Mouse (Mus musculus) embryonic facial prominence, embryonic 14.5 days (tissue): ENCODE data around the gene Phactr2. TPM values are rescaled to one million over a fixed set of nuclear protein-coding genes. Genes with fewer than 3 reads are reported as not detected.
A peak's percentile ranks its signal among the peaks of the same experiment; 100 is the strongest.

Experiments
- ATAC-seq: fragments of 200-750 bp; cut with Nextera tagmentation; 2 replicates; pipeline ENCODE4 v1.8.0; 2017; ENCODE audit warnings: low read depth, moderate number of reproducible peaks, moderate TSS enrichment
- DNase-seq: peaks from one replicate; pipeline ENCODE4 v3.0.0-alpha.2; 2015; ENCODE audit warnings: low spot score
- H3K27ac ChIP-seq: fragments of 300-500 bp; sonication (generic); replicated peaks from 2 replicates; pipeline ENCODE4 v1.5.1; 2014; ENCODE audit warnings: low read depth, mild to moderate bottlenecking, low read length, moderate library complexity
- H3K27me3 ChIP-seq: fragments of 300-500 bp; sonication (generic); replicated peaks from 2 replicates; pipeline ENCODE4 v1.6.1; 2014; ENCODE audit warnings: low read length; ENCODE audit not compliant: control insufficient read depth, insufficient read depth
- H3K36me3 ChIP-seq: fragments of 300-500 bp; sonication (generic); 2 replicates; pipeline ENCODE4 v1.6.1; 2014; ENCODE audit warnings: low read length, mixed read lengths; ENCODE audit not compliant: control insufficient read depth, insufficient read depth
- H3K4me1 ChIP-seq: fragments of 300-500 bp; sonication (generic); 2 replicates; pipeline ENCODE4 v1.6.1; 2014; ENCODE audit warnings: antibody characterized with exemption, low read length; ENCODE audit not compliant: control insufficient read depth, insufficient read depth
- H3K4me2 ChIP-seq: fragments of 300-500 bp; sonication (generic); 2 replicates; pipeline ENCODE4 v1.6.1; 2014; ENCODE audit warnings: low read depth, mild to moderate bottlenecking, low read length, moderate library complexity, mixed read lengths
- H3K4me3 ChIP-seq: fragments of 300-500 bp; sonication (generic); 2 replicates; pipeline ENCODE4 v1.5.1; 2014; ENCODE audit warnings: low read depth, mild to moderate bottlenecking, low read length
- H3K9ac ChIP-seq: fragments of 300-500 bp; sonication (generic); 2 replicates; pipeline ENCODE4 v1.6.1; 2014; ENCODE audit warnings: low read depth, mild to moderate bottlenecking, low read length, moderate library complexity, mixed read lengths
- H3K9me3 ChIP-seq: fragments of 300-500 bp; sonication (generic); 2 replicates; pipeline ENCODE4 v1.6.1; 2016; ENCODE audit warnings: low read length; ENCODE audit not compliant: control insufficient read depth
- WGBS: fragments of 180-500 bp; shearing (Covaris S2); extraction: QIAGEN DNeasy Blood & Tissue Kit; methylation state at CpG from one replicate; pipeline ENCODE4 v1.1.7; 2014; 5-methylcytosine and 5-hydroxymethylcytosine counted together
- polyA plus RNA-seq: library from polyadenylated mRNA; unstranded; fragments of >200 nt; fragmentation: Nextera tagmentation; extraction: Ambion mirVana; gene quantifications from 2 replicates; pipeline ENCODE4 v1.2.1, GENCODE M21; 2014

The Phactr2 gene
- polyA plus RNA-seq, 1 experiment from 2014 or later, result 37.8 TPM

DNA sequence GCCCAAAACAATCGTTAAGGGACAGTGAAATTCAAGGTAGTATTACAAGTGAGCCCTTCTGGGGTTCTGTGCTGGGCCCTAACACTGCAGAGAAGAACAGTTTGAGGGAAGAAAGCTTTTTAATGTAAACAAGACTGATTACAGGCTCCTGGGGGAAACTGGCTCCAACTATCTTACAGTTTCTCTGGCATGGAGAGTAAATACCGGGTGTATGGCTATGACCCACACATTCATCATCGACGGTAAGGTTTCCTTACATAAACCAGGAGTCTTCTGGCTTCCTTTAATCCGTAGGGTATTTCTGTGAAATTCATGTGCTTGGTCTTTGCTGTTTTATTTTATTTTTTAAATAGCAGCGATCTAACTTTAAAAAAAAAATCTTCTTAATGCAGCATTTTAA, 261.4 kb downstream of the Phactr2 start:
- ATAC-seq (peak; percentile 62; the same call in 1 of the 2 replicates), DNase-seq (peak; percentile 80)
- H3K36me3 ChIP-seq, result no peaks in the 10 kb centered on the region; the same call in 1 of the 2 replicates
- peaks cover 4% of the 10 kb centered on the region; the same call in 1 of the 2 replicates for H3K4me1 ChIP-seq
- H3K27me3 ChIP-seq, result no peaks in the 10 kb centered on the region
- H3K4me2 ChIP-seq, result no peak overlapping the region
- no peak overlapping the region for H3K9ac ChIP-seq
- no peak overlapping the region for H3K4me3 ChIP-seq
- H3K27ac ChIP-seq, result peak overlapping the region; percentile 53
- WGBS, result 52% methylated on average over 6 of the region's 6 CpGs
- H3K9me3 ChIP-seq, result no peaks in the 10 kb centered on the region

DNA sequence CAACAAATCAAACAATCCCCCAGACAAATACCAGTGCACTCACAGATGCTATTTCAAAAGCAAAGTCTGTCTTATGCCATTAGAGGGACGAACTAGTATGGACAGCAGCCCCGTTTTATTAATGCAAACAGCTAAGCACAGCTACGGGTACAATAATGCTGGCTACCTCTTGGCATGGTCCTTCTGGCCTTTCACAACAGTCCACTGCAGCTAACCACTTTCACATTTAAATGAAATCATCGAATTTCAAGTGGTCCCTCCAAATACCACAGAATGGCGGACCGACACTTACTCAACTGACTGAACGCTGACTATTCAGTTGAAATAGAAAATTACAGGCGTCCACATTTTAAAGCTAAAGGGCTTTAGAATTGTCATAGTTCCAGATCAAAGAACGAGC, 261.9 kb downstream of the Phactr2 start:
- H3K9ac ChIP-seq, result no peak overlapping the region
- H3K9me3 ChIP-seq, result no peaks in the 10 kb centered on the region
- no peaks in the 10 kb centered on the region; the same call in 1 of the 2 replicates for H3K36me3 ChIP-seq
- 62% methylated on average over 9 of the region's 9 CpGs for WGBS
- ATAC-seq (no peak), DNase-seq (no peak)
- peaks cover 4% of the 10 kb centered on the region; the same call in 1 of the 2 replicates for H3K4me1 ChIP-seq
- no peaks in the 10 kb centered on the region for H3K27me3 ChIP-seq
- no peak overlapping the region for H3K4me3 ChIP-seq
- peak overlapping the region; percentile 53; the same call in 1 of the 2 replicates for H3K27ac ChIP-seq
- H3K4me2 ChIP-seq, result no peak overlapping the region

DNA sequence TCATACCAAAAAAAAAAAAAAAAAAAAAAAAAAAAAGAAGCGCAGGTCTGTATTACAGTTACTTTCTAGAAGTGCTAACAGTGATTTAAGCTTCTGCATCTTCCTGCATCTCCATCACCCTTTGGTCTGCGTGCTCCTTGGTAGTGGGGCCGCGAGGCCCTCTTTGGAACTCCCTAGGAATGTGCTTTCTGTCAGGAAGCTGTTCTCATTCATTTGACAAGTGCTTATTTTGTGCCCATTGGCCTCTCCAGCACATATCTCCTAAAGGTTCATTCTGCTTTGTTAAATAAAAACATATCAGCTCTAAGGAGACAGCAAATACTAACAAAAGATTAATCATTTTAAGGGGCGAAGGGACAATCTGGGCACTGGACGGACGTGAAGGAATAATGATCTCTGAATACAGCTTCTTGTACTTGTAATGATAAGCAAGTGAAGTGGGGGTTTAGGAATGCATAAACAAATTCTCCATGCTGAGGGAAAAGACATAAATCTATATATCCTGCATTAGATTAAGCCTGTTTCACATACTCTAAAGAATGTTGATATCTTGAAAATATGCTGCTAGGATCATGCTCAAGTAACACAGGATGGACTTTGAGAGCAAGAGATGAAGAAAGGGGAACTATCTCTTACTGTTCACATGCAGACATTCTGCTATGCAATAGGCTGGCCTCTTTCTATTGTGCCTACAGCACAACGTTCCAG, 264.1 kb downstream of the Phactr2 start:
- ATAC-seq, result no peak

DNA sequence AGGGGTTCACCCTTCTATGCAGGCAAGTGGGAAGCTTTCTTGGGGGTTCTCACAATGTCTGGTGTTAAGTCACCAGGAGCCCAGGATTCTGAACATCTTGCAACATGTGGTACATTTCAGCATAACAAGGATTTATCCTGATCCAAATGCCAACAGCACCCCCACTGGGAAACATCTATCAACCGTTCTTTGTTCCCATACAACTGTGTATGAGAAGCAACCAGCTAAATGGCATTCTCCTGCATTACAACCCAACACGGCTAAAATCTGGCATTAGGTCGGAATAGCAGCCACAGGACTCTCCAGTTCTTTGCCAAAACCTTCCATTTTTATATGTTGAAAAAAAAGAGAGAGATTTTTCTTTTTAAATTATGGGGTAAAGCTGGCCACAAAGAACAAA, 264.7 kb downstream of the Phactr2 start:
- 57% methylated on average over 3 of the region's 3 CpGs for WGBS
- Histone ChIP-seq H3K27me3 (no peaks in the 10 kb centered on the region), H3K4me1 (peaks cover 4% of the 10 kb centered on the region; the same call in 1 of the 2 replicates)

More for the DNA sequence above, 264.1 kb downstream of the Phactr2 start:
- 62% methylated on average over 8 of the region's 8 CpGs for WGBS
- DNase-seq, result no peak
- Histone ChIP-seq H3K4me3 (no peak overlapping the region), H3K4me1 (peaks cover 4% of the 10 kb centered on the region; the same call in 1 of the 2 replicates), H3K9ac (no peak overlapping the region), H3K27me3 (no peaks in the 10 kb centered on the region), H3K9me3 (no peaks in the 10 kb centered on the region), H3K27ac (peak overlapping the region; percentile 0), H3K4me2 (no peak overlapping the region), H3K36me3 (no peaks in the 10 kb centered on the region; the same call in 1 of the 2 replicates)

DNA sequence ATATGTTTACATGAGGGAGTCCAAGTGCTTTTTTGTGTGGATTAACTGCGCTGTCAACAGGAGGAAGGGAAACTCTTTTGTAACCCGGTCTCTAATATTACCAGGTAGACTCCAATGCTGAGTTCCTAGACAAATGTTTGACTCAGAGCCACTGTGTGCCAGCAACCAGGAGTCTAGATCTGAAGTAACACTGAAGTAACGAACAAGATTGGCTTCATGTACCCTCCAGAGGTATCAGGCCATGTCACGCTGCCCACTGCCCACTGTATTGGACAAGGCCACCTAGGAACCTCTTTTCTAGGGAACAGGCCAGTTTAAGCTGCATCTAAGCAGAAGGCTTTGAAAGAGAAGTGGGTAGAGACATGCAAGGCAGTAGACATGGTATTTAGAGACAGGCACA, 265.2 kb downstream of the Phactr2 start:
- no peaks in the 10 kb centered on the region for H3K27me3 ChIP-seq
- ATAC-seq (no peak), DNase-seq (no peak)
- no peaks in the 10 kb centered on the region for H3K9me3 ChIP-seq
- H3K27ac ChIP-seq, result peak overlapping the region; percentile 6; the same call in 1 of the 2 replicates
- no peaks in the 10 kb centered on the region; the same call in 1 of the 2 replicates for H3K36me3 ChIP-seq
- H3K4me1 ChIP-seq, result peaks cover 4% of the 10 kb centered on the region; the same call in 1 of the 2 replicates
- H3K4me2 ChIP-seq, result no peak overlapping the region
- WGBS, result 74% methylated on average over 4 of the region's 4 CpGs
- no peak overlapping the region for H3K4me3 ChIP-seq
- H3K9ac ChIP-seq, result no peak overlapping the region

More for the DNA sequence above, 264.7 kb downstream of the Phactr2 start:
- Histone ChIP-seq H3K36me3 (no peaks in the 10 kb centered on the region; the same call in 1 of the 2 replicates), H3K9me3 (no peaks in the 10 kb centered on the region), H3K27ac (peak overlapping the region; percentile 6; the same call in 1 of the 2 replicates), H3K9ac (no peak overlapping the region), H3K4me3 (no peak overlapping the region), H3K4me2 (no peak overlapping the region)
- peak; percentile 49 for DNase-seq
- no peak for ATAC-seq

DNA sequence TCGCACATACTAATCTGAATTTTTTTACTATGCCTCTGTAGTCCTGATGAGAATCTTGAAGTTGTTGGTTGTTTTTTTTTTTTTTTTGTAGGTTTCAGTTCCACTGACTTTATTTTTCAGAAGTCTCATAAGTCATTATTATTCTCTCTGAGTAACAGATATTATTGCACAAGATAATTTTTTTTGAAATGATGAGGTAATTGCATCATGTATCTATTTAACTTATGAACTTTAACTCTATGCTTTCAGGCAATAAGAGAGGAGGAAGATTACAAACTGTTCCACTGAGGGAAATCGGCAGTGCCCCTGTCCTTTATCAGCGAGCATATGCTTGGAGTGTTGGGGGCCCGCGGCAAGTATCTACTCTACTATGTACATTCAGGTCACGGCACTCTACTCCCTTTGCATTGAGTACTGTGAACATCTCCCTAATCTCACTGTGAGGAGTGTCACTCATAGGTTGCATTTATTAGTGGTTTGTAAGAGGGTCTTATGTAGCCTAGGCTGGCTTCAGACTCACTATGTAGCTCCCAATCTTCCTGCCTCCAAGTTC, 272.4 kb downstream of the Phactr2 start:
- 95% methylated on average over 6 of the region's 6 CpGs for WGBS
- Histone ChIP-seq H3K27me3 (no peaks in the 10 kb centered on the region), H3K4me2 (no peak overlapping the region), H3K4me1 (no peaks in the 10 kb centered on the region), H3K27ac (no peak overlapping the region), H3K4me3 (no peak overlapping the region), H3K36me3 (no peaks in the 10 kb centered on the region), H3K9me3 (no peaks in the 10 kb centered on the region), H3K9ac (no peak overlapping the region)
- ATAC-seq (no peak), DNase-seq (no peak)

DNA sequence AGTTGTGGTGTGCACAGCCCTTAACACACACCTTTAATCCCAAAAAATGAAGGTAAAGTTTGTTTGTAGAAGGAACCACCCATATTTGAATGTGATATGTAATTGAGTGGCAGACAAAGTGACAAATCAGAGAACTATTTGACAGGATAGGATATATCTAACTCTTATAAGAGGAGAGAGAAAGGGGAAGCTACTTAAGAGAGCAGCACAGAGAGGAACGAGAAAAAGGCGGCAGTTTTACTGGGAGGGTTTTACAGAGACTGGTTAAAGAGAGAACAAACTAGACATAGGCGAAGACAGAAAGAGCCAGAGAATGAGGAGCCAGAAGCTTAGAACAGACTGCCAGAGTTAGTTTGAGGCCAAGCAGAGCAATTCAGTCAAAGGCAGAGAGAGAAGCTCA, 273.4 kb downstream of the Phactr2 start:
- DNase-seq (no peak), ATAC-seq (no peak)
- WGBS, result 93% methylated on average over 3 of the region's 3 CpGs
- Histone ChIP-seq H3K27me3 (no peaks in the 10 kb centered on the region), H3K4me1 (no peaks in the 10 kb centered on the region), H3K4me3 (no peak overlapping the region), H3K4me2 (no peak overlapping the region), H3K36me3 (no peaks in the 10 kb centered on the region), H3K27ac (no peak overlapping the region), H3K9ac (no peak overlapping the region), H3K9me3 (no peaks in the 10 kb centered on the region)

DNA sequence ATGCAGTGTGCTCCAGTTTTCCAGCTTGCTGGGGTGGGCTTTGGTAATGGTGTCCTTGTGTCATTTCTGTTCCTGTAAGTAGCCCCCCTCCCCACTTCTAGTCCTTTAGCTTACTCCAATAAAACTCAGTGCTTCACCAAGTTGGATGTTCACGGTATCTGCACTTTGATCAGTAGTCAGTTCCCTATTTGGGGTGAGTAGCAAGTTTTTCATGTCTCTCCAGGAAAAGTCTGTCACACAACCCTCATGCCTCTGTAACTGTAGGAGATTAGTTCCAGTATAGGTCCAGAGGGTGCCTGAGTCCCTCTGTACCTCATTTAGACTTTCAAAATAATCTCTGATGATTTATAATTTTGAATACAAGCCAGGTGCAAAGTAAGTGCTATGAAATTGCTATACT, 275.0 kb downstream of the Phactr2 start:
- H3K4me1 ChIP-seq, result no peaks in the 10 kb centered on the region

More for the DNA sequence above, 275.0 kb downstream of the Phactr2 start:
- no peaks in the 10 kb centered on the region for H3K27me3 ChIP-seq
- H3K4me2 ChIP-seq, result no peak overlapping the region
- WGBS, result 100% methylated on average over 1 of the region's 1 CpGs
- no peak overlapping the region for H3K4me3 ChIP-seq
- ATAC-seq, result no peak
- DNase-seq, result no peak
- no peaks in the 10 kb centered on the region for H3K36me3 ChIP-seq
- H3K9me3 ChIP-seq, result no peaks in the 10 kb centered on the region
- no peak overlapping the region for H3K27ac ChIP-seq
- no peak overlapping the region for H3K9ac ChIP-seq
